Mouse (Mus musculus): ENCODE data around the gene Idh1.

Idh1 gene

GRCm38 (mm10) chr1:65113536-65114172 is 72.6 kb downstream of the Idh1 start:
- no peak for DNase-seq (ENCODE audit: low read depth, low spot score)

- DNase-seq (ENCODE audit: low read depth, low spot score): no peak
Observed at GRCm38 (mm10) chr1:65112807-65113196, 73.5 kb downstream of the Idh1 start.

- DNase-seq (ENCODE audit: low read depth, low spot score): peak; percentile 91
Observed at GRCm38 (mm10) chr1:65112031-65112806, 74.1 kb downstream of the Idh1 start.

GRCm38 (mm10) chr1:65109756-65110435 is 76.4 kb downstream of the Idh1 start:
- DNase-seq (ENCODE audit: low read depth, low spot score): no peak

- no peak for DNase-seq (ENCODE audit: low read depth, low spot score)
Observed at GRCm38 (mm10) chr1:65109196-65109595, 77.1 kb downstream of the Idh1 start.
